Mouse (Mus musculus): ENCODE results near the gene Olfr1404. TPM values are rescaled to one million over a fixed set of nuclear protein-coding genes. Genes with fewer than 3 reads are reported as not detected.
"Not testable (repeated sequence)": the region's sequence is repeated elsewhere in the genome, so short reads cannot be mapped to it uniquely, and the experiment has no call there.

Gene Olfr1404
- not detected in 2 replicates for polyA plus RNA-seq (2016; fragmentation: Nextera tagmentation; extraction: Ambion mirVana)

DNA sequence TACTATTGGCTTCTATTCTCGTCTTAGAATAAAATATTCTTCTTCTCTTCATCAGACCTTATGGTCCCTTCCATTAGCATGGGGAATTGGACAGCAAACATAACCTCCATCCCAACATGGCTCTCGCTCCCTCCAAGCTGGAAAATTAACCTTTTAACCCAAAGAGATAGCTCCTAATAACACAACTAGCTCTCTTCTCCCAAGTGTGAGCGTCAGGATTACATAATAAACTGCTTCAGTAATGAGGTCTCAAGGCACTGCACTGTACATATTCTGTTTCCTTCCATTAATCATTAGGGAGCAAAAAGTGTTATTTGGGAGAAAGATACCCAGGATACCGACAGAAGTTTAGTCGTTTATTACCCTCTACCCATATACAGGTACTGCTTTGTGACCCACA is at the start of gene Olfr1404:
Gene Olfr1404 (plus strand): TSS at position 301 of the 400 bp plus-strand sequence.
- WGBS = 75% methylated on average over 5 of the region's 5 CpGs
- Histone ChIP-seq H3K4me2 (replicated peaks) (no peak within 1 kb of the TSS), H3K4me1 (no peaks in the 10 kb centered on the region), H3K4me3 (no peak within 1 kb of the TSS), H3K36me3 (no peaks in the 10 kb centered on the region), H3K9me3 (no peaks in the 10 kb centered on the region), H3K27me3 (no peaks in the 10 kb centered on the region), H3K27ac (no peak within 1 kb of the TSS), H3K9ac (no peak within 1 kb of the TSS)
- ATAC-seq (ENCODE audit: insufficient number of reproducible peaks, insufficient read depth, low FRiP score, low TSS enrichment) = no peak

DNA sequence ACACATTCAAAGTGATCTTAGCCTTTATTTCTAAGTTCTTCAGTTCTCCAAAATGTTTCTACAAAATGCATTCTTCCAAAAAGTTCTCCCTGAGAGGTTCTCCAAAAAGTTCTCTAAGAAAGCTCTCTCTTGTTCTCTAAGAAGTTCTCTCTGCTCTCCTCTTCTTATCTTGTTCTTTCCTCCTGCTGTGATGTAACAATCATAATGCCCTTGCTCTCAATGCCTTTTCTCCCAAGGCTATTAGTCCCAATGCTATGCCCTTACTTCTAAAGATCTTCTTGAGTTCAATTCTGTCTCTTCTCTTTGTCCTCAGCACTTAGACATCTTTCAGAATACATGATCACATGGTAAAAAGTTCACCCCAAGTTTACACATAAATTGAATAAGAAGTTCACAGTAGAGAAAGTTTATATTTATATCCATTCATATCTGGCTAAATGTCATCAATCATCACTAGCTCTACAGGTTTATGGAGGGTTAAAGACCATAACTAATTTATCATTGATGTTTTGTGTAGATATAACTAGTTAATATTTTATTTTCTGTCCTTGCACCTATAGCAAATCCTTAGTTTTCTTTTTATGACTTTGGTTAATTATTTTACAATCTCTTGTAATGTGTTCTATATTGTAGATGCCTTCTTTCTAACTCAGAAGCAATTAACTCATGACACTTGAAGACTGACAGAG is 37.9 kb upstream of the Olfr1404 start:
- no peaks in the 10 kb centered on the region for H3K9me3 ChIP-seq
- H3K27me3 ChIP-seq = no peaks in the 10 kb centered on the region
- H3K9ac ChIP-seq = no peak overlapping the region
- H3K4me2 ChIP-seq (replicated peaks) = no peak overlapping the region
- H3K4me1 ChIP-seq = no peaks in the 10 kb centered on the region
- H3K36me3 ChIP-seq = no peaks in the 10 kb centered on the region
- ATAC-seq (ENCODE audit: insufficient number of reproducible peaks, insufficient read depth, low FRiP score, low TSS enrichment) = no peak
- no peak overlapping the region for H3K4me3 ChIP-seq
- H3K27ac ChIP-seq = no peak overlapping the region

- no peaks in the 10 kb centered on the region for H3K9me3 ChIP-seq
- H3K27ac ChIP-seq = no peak within 1 kb of the TSS
- no peaks in the 10 kb centered on the region for H3K36me3 ChIP-seq
- H3K4me2 ChIP-seq (replicated peaks) = no peak within 1 kb of the TSS
- 57% methylated on average over 3 of the region's 3 CpGs for WGBS
- H3K4me3 ChIP-seq = no peak within 1 kb of the TSS
- no peaks in the 10 kb centered on the region for H3K27me3 ChIP-seq
- no peak for ATAC-seq (ENCODE audit: insufficient number of reproducible peaks, insufficient read depth, low FRiP score, low TSS enrichment)
- no peak within 1 kb of the TSS for H3K9ac ChIP-seq
- no peaks in the 10 kb centered on the region for H3K4me1 ChIP-seq
Observed at GRCm38 (mm10) chr1:173190540-173190939, 21.7 kb upstream of the Olfr1404 start, which contains the start of gene Olfr1406. Gene Olfr1406 (minus strand): TSS chr1:173190640.

DNA sequence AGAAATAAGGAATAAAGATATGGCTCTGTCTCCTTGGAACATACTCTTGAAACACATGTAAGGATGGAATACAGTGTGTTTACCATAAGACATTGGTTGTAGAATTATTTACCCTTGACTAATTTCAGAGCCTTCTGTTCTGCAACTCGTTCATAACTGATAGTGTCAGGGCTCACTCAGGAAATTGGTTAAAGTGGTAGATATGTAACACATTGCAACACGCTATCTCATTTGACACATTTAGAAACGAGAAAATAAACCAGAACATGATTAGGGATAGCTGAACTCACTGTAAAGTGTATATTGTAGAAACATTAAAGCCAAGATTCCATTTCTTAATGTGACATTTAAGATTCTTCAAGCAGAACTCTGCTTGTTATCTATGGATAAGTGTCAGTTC is 20.1 kb upstream of the Olfr1404 start:
- no peak overlapping the region for H3K4me2 ChIP-seq (replicated peaks)
- H3K4me3 ChIP-seq = no peak overlapping the region
- no peaks in the 10 kb centered on the region for H3K9me3 ChIP-seq
- no peak overlapping the region for H3K27ac ChIP-seq
- no peak for ATAC-seq (ENCODE audit: insufficient number of reproducible peaks, insufficient read depth, low FRiP score, low TSS enrichment)
- H3K4me1 ChIP-seq = no peaks in the 10 kb centered on the region
- no peak overlapping the region for H3K9ac ChIP-seq
- WGBS = 75% methylated on average over 3 of the region's 3 CpGs
- no peaks in the 10 kb centered on the region for H3K36me3 ChIP-seq
- no peaks in the 10 kb centered on the region for H3K27me3 ChIP-seq

DNA sequence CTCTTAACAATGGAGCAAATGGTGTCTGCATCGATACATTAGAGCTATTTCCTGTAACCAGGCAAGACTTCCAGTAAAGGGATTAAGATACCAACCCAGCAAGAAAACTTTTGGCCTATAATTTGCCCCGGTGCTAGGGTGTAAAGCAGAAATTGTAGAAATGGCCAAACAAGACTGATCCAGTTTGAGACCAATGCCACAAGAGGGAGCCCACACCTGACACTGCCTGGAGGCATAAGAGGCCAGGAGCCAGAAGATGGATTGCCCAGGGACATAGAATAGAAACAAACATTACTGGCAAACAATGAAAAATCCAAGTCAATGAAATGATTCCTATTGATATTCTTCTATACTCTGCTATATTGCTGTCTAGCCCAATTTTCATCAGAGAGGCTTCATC is 15.8 kb upstream of the Olfr1404 start:
- H3K9me3 ChIP-seq = no peaks in the 10 kb centered on the region
- H3K36me3 ChIP-seq = no peaks in the 10 kb centered on the region
- H3K27me3 ChIP-seq = no peaks in the 10 kb centered on the region
- H3K4me1 ChIP-seq = no peaks in the 10 kb centered on the region
- no peak overlapping the region for H3K9ac ChIP-seq
- no peak overlapping the region for H3K4me2 ChIP-seq (replicated peaks)
- no peak for ATAC-seq (ENCODE audit: insufficient number of reproducible peaks, insufficient read depth, low FRiP score, low TSS enrichment)
- WGBS = 78% methylated on average over 2 of the region's 2 CpGs
- no peak overlapping the region for H3K27ac ChIP-seq
- H3K4me3 ChIP-seq = no peak overlapping the region

DNA sequence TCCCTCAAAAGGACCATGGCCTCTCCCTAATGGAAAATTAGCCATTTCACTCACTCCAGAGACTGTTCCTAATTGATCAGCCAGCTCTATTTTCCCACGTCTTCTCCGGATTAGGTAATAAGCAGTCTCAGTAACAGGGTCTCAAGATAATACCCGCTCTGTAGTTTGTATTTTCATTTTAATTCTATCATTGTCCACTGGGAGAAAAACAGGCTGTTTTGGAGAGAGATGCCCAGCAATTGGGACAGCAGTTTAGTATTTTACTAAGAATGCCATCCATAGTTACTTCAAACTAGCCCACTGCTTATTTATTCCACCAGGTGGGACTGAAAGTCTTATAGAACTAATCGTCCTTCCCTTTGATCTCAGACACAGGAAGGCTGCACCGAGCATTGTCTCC is 14.7 kb upstream of the Olfr1404 start, which contains the start of gene Olfr218:
Gene Olfr218 (plus strand): TSS at position 301 of the 400 bp plus-strand sequence.
- ATAC-seq (ENCODE audit: insufficient number of reproducible peaks, insufficient read depth, low FRiP score, low TSS enrichment) = no peak
- Histone ChIP-seq H3K4me3 (no peak within 1 kb of the TSS), H3K27ac (no peak within 1 kb of the TSS), H3K27me3 (no peaks in the 10 kb centered on the region), H3K36me3 (no peaks in the 10 kb centered on the region), H3K9ac (no peak within 1 kb of the TSS), H3K4me1 (no peaks in the 10 kb centered on the region), H3K4me2 (replicated peaks) (no peak within 1 kb of the TSS), H3K9me3 (no peaks in the 10 kb centered on the region)
- WGBS = 73% methylated on average over 5 of the region's 5 CpGs

DNA sequence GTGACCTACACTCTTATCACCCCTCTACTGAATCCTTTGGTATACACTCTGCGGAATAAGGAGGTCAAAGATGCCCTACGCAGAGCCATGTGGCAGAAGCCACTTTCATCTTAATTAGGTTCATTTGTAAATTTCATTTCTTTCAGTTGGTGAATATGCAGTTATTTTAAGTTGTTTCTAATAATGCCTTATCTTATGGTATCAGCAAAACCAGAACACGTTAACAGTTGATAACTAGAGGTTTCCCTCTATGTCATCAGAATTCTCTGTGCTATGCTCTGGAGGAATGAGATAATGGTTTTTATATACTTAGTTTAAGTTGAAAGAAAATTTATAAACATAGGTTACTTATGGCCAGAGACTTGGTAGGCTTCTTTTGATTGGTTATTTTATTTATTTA is 4.3 kb downstream of the Olfr1404 start:
- Histone ChIP-seq H3K4me2 (replicated peaks) (no peak overlapping the region), H3K4me3 (no peak overlapping the region), H3K27me3 (no peaks in the 10 kb centered on the region), H3K36me3 (no peaks in the 10 kb centered on the region), H3K4me1 (no peaks in the 10 kb centered on the region), H3K9me3 (no peaks in the 10 kb centered on the region), H3K27ac (no peak overlapping the region), H3K9ac (no peak overlapping the region)
- 88% methylated on average over 3 of the region's 3 CpGs for WGBS
- ATAC-seq (ENCODE audit: insufficient number of reproducible peaks, insufficient read depth, low FRiP score, low TSS enrichment) = no peak

DNA sequence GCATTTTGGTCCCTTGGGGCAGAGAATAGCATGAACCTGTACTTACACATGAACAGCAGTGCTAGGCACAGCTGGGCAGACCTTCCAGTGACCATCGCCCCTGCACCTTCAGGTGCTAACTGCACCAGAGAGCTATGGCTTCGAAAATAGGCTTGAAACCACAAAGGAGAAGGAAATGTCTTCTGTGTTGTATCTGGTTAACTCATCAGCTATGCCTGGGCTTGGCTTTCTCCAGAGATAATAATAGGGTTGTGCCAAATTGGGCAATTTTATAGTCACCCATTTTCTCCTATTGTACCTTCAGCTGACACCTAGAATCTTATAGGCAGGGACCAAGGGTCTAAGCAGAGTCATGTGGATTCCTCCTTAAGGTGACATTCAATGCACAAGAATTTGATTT is 14.9 kb downstream of the Olfr1404 start, which contains the start of gene Fcer1a:
Gene Fcer1a (minus strand): TSS at position 134 of the 400 bp plus-strand sequence.
- no peaks in the 10 kb centered on the region for H3K4me1 ChIP-seq
- H3K36me3 ChIP-seq = no peaks in the 10 kb centered on the region
- H3K9me3 ChIP-seq = no peaks in the 10 kb centered on the region; the same call in 1 of the 2 replicates
- H3K4me3 ChIP-seq = no peak within 1 kb of the TSS
- no peak within 1 kb of the TSS for H3K9ac ChIP-seq
- WGBS = 82% methylated on average over 2 of the region's 2 CpGs
- H3K27ac ChIP-seq = no peak within 1 kb of the TSS
- no peak within 1 kb of the TSS for H3K4me2 ChIP-seq (replicated peaks)
- H3K27me3 ChIP-seq = no peaks in the 10 kb centered on the region
- no peak for ATAC-seq (ENCODE audit: insufficient number of reproducible peaks, insufficient read depth, low FRiP score, low TSS enrichment)

DNA sequence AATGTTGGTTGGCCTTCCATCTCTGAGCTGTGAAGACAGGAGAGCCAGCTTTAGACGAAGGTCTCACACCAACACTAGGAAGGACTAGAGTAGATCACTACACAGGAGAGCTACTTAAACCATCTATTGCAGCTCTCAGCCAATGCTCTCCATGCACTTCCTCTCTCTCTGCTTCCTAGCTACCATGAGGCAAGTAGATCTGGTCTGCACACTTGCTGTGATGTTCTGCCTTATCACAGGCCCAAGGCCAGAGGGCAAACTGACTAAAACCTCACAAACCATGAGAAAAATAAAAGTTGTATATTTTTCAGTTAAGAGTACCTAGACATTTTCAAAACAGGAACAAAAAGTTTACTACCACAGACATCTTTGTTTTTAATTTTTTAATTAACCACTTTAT is 24.8 kb downstream of the Olfr1404 start:
- not testable (repeated sequence) for H3K36me3 ChIP-seq; ATAC-seq (ENCODE audit: insufficient number of reproducible peaks, insufficient read depth, low FRiP score, low TSS enrichment)
- WGBS = 94% methylated on average over 1 of the region's 1 CpGs

GRCm38 (mm10) chr1:173249888-173250287 is 37.7 kb downstream of the Olfr1404 start:
- no peaks in the 10 kb centered on the region for H3K9me3 ChIP-seq
- H3K9ac ChIP-seq = no peak overlapping the region
- H3K4me2 ChIP-seq (replicated peaks) = no peak overlapping the region
- WGBS = 91% methylated on average over 3 of the region's 3 CpGs
- no peaks in the 10 kb centered on the region for H3K4me1 ChIP-seq
- ATAC-seq (ENCODE audit: insufficient number of reproducible peaks, insufficient read depth, low FRiP score, low TSS enrichment) = no peak
- no peaks in the 10 kb centered on the region for H3K36me3 ChIP-seq
- H3K27me3 ChIP-seq = no peaks in the 10 kb centered on the region
- H3K27ac ChIP-seq = no peak overlapping the region
- no peak overlapping the region for H3K4me3 ChIP-seq

More for the DNA sequence above, 24.8 kb downstream of the Olfr1404 start:
- H3K9me3 ChIP-seq; H3K9ac ChIP-seq; H3K27me3 ChIP-seq; H3K4me1 ChIP-seq; H3K4me3 ChIP-seq; H3K27ac ChIP-seq; H3K4me2 ChIP-seq (replicated peaks): not testable (repeated sequence)

GRCm38 (mm10) chr1:173265701-173266100 is 53.5 kb downstream of the Olfr1404 start, which contains the start of gene Olfr418:
Gene Olfr418 (plus strand): TSS chr1:173266001.
- no peak within 1 kb of the TSS for H3K27ac ChIP-seq
- H3K4me3 ChIP-seq = no peak within 1 kb of the TSS
- no peaks in the 10 kb centered on the region for H3K9me3 ChIP-seq
- H3K4me2 ChIP-seq (replicated peaks) = no peak within 1 kb of the TSS
- no peak within 1 kb of the TSS for H3K9ac ChIP-seq
- no peak for ATAC-seq (ENCODE audit: insufficient number of reproducible peaks, insufficient read depth, low FRiP score, low TSS enrichment)
- H3K4me1 ChIP-seq = no peaks in the 10 kb centered on the region
- H3K27me3 ChIP-seq = no peaks in the 10 kb centered on the region
- H3K36me3 ChIP-seq = no peaks in the 10 kb centered on the region

Measured in embryonic facial prominence, embryonic 12.5 days (tissue).